Mouse (Mus musculus) cerebellum, postnatal 10 days (tissue): ENCODE measurements at regions not wholly inside any gene's neighbourhood (a gene's known extent, or its start where the extent isn't known, plus 50 kb on each side); places are given as distances from the start of the nearest gene placed in this dataset.
A peak's percentile ranks its signal among the peaks of the same experiment; 100 is the strongest.
"Not testable (repeated sequence)": the region's sequence is repeated elsewhere in the genome, so short reads cannot be mapped to it uniquely, and the experiment has no call there.

Experiments
- DNase-seq, 2 experiments: peaks; one replicate each; pipeline ENCODE4 v3.0.0; 2021; ENCODE audit warnings: mixed read lengths in 2 of 2

DNA sequence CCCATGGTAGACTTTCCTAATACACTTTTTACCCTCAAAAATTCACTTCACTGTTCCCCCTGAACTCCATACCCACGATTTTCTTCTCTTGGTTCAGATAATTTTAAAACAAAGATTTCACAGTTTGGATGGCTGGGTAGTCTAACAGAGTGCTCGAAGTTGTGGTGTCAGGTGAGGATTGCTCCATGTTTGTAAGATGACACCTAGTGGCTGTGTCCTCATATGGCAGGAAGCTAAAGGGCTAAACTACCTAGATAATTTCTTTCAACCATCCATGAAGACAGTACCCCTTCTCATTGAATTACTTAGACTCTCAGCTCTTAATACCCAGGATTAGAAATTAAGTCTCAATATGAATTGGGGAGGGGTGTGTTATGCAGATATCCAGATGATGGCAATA is 708.9 kb upstream of the Cypt1 start:
- DNase-seq = peak; percentile 4 to 16

GRCm38 (mm10) chrX:15846119-15846877 is 676.4 kb upstream of the Cypt1 start:
- not testable (repeated sequence) for DNase-seq
